Mouse (Mus musculus) intestine, embryonic 16.5 days (tissue): ENCODE measurements around the gene Ncor2. TPM values are rescaled to one million over a fixed set of nuclear protein-coding genes. Genes with fewer than 3 reads are reported as not detected.
A peak's percentile ranks its signal among the peaks of the same experiment; 100 is the strongest.

ENCODE experiments used
- ATAC-seq: fragments of 200-750 bp; cut with Nextera tagmentation; 2 replicates; pipeline ENCODE4 v1.8.0; 2017; ENCODE audit warnings: moderate TSS enrichment, moderate library complexity
- H3K27ac ChIP-seq: fragments of 300-500 bp; sonication (generic); 2 replicates; pipeline ENCODE4 v1.5.1; 2014; ENCODE audit warnings: mild to moderate bottlenecking, low read length
- H3K27me3 ChIP-seq: fragments of 300-500 bp; sonication (generic); replicated peaks from 2 replicates; pipeline ENCODE4 v1.6.1; 2014; ENCODE audit warnings: low read length, control low read depth, mixed read lengths; ENCODE audit not compliant: control insufficient read depth, insufficient read depth
- H3K36me3 ChIP-seq: fragments of 300-500 bp; sonication (generic); 2 replicates; pipeline ENCODE4 v1.6.1; 2014; ENCODE audit warnings: low read length, control low read depth; ENCODE audit not compliant: control insufficient read depth, insufficient read depth
- H3K4me1 ChIP-seq: fragments of 300-500 bp; sonication (generic); 2 replicates; pipeline ENCODE4 v1.6.1; 2014; ENCODE audit warnings: low read length, control low read depth, mixed read lengths; ENCODE audit not compliant: control insufficient read depth, insufficient read depth
- H3K4me2 ChIP-seq: fragments of 300-500 bp; sonication (generic); 2 replicates; pipeline ENCODE4 v1.6.1; 2014; ENCODE audit warnings: low read depth, low read length, control low read depth
- H3K4me3 ChIP-seq: fragments of 300-500 bp; sonication (generic); 2 replicates; pipeline ENCODE4 v1.5.1; 2014; ENCODE audit warnings: mild to moderate bottlenecking, low read length
- H3K9ac ChIP-seq: fragments of 300-500 bp; sonication (generic); 2 replicates; pipeline ENCODE4 v1.6.1; 2014; ENCODE audit warnings: low read depth, low read length
- H3K9me3 ChIP-seq: fragments of 300-500 bp; sonication (generic); 2 replicates; pipeline ENCODE4 v1.6.1; 2016; ENCODE audit warnings: low read length, control low read depth; ENCODE audit not compliant: control insufficient read depth
- WGBS: fragments of 180-500 bp; shearing (Covaris S2); extraction: QIAGEN DNeasy Blood & Tissue Kit; methylation state at CpG from one replicate; pipeline ENCODE4 v1.1.7; 2014; 5-methylcytosine and 5-hydroxymethylcytosine counted together
- polyA plus RNA-seq: library from polyadenylated mRNA; unstranded; fragments of >200 nt; fragmentation: Nextera tagmentation; extraction: Ambion mirVana; gene quantifications from 2 replicates; pipeline ENCODE4 v1.2.1, GENCODE M21; 2015

Ncor2 gene
- polyA plus RNA-seq, 1 experiment from 2014 or later = 14.4 TPM

GRCm38 (mm10) chr5:125174726-125175672 is 4.0 kb downstream of the Ncor2 start:
- Histone ChIP-seq H3K36me3 (no peaks in the 10 kb centered on the region), H3K4me3 (no peak overlapping the region), H3K4me2 (no peak overlapping the region), H3K4me1 (peaks cover 77% of the 10 kb centered on the region), H3K27me3 (no peaks in the 10 kb centered on the region), H3K27ac (no peak overlapping the region), H3K9me3 (no peaks in the 10 kb centered on the region), H3K9ac (no peak overlapping the region)
- no peak for ATAC-seq
- WGBS = 55% methylated on average over 13 of the region's 13 CpGs

DNA sequence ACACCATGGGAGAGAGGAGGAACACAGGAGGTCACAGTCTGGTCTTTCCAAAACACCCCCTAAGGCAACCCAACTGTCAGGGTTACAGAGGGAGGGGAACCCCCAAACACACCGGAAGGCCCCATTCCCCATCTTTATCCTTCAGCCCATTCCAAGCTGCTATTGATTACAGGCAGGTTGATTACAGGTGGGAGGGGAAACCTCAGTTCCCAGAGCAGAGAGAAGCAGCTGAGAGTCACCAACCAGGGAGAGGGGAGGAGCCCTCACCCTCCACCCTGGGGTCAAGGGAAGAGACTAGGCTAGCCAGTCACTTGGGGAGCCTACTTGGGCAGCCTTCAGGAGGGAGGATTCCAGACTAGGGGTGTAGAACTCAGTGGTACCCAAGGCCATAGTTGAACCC is 5.2 kb downstream of the Ncor2 start:
- Histone ChIP-seq H3K4me2 (no peak overlapping the region), H3K9me3 (no peaks in the 10 kb centered on the region), H3K27me3 (no peaks in the 10 kb centered on the region), H3K4me3 (no peak overlapping the region), H3K9ac (no peak overlapping the region), H3K36me3 (no peaks in the 10 kb centered on the region), H3K27ac (no peak overlapping the region; the same call in 1 of the 2 replicates), H3K4me1 (peaks cover 72% of the 10 kb centered on the region)
- WGBS = 84% methylated on average over 1 of the region's 1 CpGs
- ATAC-seq = no peak

- no peaks in the 10 kb centered on the region for H3K27me3 ChIP-seq
- H3K27ac ChIP-seq = no peak overlapping the region; the same call in 1 of the 2 replicates
- H3K4me3 ChIP-seq = no peak overlapping the region
- H3K9ac ChIP-seq = no peak overlapping the region
- H3K36me3 ChIP-seq = no peaks in the 10 kb centered on the region
- H3K9me3 ChIP-seq = no peaks in the 10 kb centered on the region
- 0 out of 2 replicates have a peak overlapping the region, but pooled peaks have one; percentile 2 for H3K4me2 ChIP-seq
- WGBS = 50% methylated on average over 12 of the region's 12 CpGs
- no peak for ATAC-seq
- peaks cover 72% of the 10 kb centered on the region for H3K4me1 ChIP-seq
Observed at GRCm38 (mm10) chr5:125172831-125173615, 6.0 kb downstream of the Ncor2 start.

GRCm38 (mm10) chr5:125171259-125171658 is 7.8 kb downstream of the Ncor2 start:
- no peak for ATAC-seq
- Histone ChIP-seq H3K9ac (no peak overlapping the region), H3K4me3 (no peak overlapping the region), H3K4me2 (0 out of 2 replicates have a peak overlapping the region, but pooled peaks have one; percentile 12), H3K9me3 (no peaks in the 10 kb centered on the region), H3K27me3 (no peaks in the 10 kb centered on the region), H3K27ac (no peak overlapping the region), H3K4me1 (peaks cover 70% of the 10 kb centered on the region), H3K36me3 (no peaks in the 10 kb centered on the region)
- 52% methylated on average over 6 of the region's 6 CpGs for WGBS

DNA sequence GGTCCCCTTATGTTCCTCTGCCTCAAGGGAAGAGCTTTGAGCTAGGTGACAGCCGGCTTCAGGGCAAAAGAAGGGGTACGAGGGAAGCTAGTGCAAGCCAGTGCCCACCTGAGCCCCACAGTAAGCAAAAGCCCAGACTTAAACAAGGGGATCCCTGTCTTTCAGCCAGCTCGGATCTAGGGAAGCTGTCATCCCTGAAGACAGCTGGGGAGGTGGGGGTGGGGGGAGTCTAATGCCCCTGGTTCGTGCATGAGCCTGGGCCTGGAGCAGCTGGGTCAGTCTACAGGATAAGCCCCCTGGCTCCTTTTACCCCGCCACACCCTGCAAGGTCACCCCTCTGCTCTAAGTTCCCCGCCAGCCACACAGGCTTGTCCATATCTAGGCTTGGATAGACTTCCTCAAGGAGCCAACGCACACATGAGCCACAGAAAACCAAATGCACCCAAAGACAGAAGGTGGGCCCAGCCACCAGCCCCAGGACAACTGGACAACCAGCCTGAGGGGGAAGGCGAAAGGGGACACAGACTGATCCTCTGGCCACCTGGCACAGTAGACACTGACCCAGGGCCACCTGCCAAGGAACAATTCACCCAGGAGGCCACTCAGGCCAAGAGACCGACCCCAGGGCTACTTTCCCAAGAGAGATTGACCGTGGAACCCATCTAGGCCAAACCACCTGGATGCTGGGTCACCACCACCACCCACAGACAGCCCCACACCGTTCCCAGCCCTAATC is 8.7 kb downstream of the Ncor2 start:
- peaks cover 67% of the 10 kb centered on the region for H3K4me1 ChIP-seq
- no peak overlapping the region for H3K4me2 ChIP-seq
- H3K4me3 ChIP-seq = no peak overlapping the region
- no peaks in the 10 kb centered on the region for H3K9me3 ChIP-seq
- no peak for ATAC-seq
- WGBS = 77% methylated on average over 11 of the region's 11 CpGs
- no peaks in the 10 kb centered on the region for H3K36me3 ChIP-seq
- H3K27ac ChIP-seq = no peak overlapping the region
- H3K9ac ChIP-seq = no peak overlapping the region
- no peaks in the 10 kb centered on the region for H3K27me3 ChIP-seq

- H3K4me3 ChIP-seq = no peak overlapping the region
- no peak overlapping the region for H3K27ac ChIP-seq
- H3K4me2 ChIP-seq = no peak overlapping the region
- no peaks in the 10 kb centered on the region for H3K27me3 ChIP-seq
- no peak overlapping the region for H3K9ac ChIP-seq
- no peaks in the 10 kb centered on the region for H3K36me3 ChIP-seq
- H3K4me1 ChIP-seq = peaks cover 71% of the 10 kb centered on the region
- no peak for ATAC-seq
- H3K9me3 ChIP-seq = no peaks in the 10 kb centered on the region
- 84% methylated on average over 7 of the region's 7 CpGs for WGBS
Observed at GRCm38 (mm10) chr5:125168101-125168500, 10.9 kb downstream of the Ncor2 start.

DNA sequence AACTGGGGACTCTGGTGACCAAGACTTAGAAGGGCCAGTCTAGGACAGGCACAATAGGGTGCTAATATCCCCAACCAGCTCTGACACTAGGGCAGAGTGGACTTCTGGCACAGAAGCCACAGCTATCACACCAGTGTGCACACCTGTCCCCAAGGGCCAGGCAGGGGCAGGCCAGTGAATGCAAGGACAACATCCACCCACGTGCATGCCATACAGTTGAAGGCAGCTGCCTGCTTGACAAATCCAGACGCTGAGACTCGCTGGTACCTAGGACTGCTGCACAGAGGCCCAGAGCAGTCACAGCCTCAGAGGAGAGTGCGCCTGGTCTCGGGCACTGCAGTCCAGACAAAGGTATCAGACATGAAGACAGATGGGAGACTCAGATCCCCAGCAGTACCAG is 11.5 kb downstream of the Ncor2 start:
- Histone ChIP-seq H3K4me2 (no peak overlapping the region), H3K36me3 (no peaks in the 10 kb centered on the region), H3K4me1 (peaks cover 71% of the 10 kb centered on the region), H3K4me3 (no peak overlapping the region), H3K9me3 (no peaks in the 10 kb centered on the region), H3K27me3 (no peaks in the 10 kb centered on the region), H3K9ac (no peak overlapping the region), H3K27ac (no peak overlapping the region)
- 67% methylated on average over 5 of the region's 5 CpGs for WGBS
- ATAC-seq = no peak

- Histone ChIP-seq H3K27me3 (no peaks in the 10 kb centered on the region), H3K9me3 (no peaks in the 10 kb centered on the region), H3K4me3 (no peak overlapping the region), H3K27ac (peak overlapping the region; percentile 75), H3K4me1 (peaks cover 68% of the 10 kb centered on the region), H3K36me3 (no peaks in the 10 kb centered on the region), H3K4me2 (no peak overlapping the region), H3K9ac (no peak overlapping the region)
- no peak for ATAC-seq
- WGBS = 84% methylated on average over 14 of the region's 14 CpGs
Observed at GRCm38 (mm10) chr5:125165993-125166392, 13.0 kb downstream of the Ncor2 start.
